Mouse (Mus musculus) midbrain, embryonic 16.5 days (tissue): Measurements from ENCODE around the gene Gpatch4. TPM values are rescaled to one million over a fixed set of nuclear protein-coding genes. Genes with fewer than 3 reads are reported as not detected.
A peak's percentile ranks its signal among the peaks of the same experiment; 100 is the strongest.

Experiments
- ATAC-seq: fragments of 200-750 bp; cut with Nextera tagmentation; 2 replicates; pipeline ENCODE4 v1.8.0; 2017; ENCODE audit warnings: moderate TSS enrichment
- H3K27ac ChIP-seq: fragments of 300-500 bp; sonication (generic); 2 replicates; pipeline ENCODE4 v1.5.1; 2014; ENCODE audit warnings: mild to moderate bottlenecking, low read length, mixed read lengths
- H3K27me3 ChIP-seq: fragments of 300-500 bp; sonication (generic); 2 replicates; pipeline ENCODE4 v1.6.1; 2014; ENCODE audit warnings: low read depth, low read length, mixed read lengths; ENCODE audit not compliant: control insufficient read depth, insufficient read depth
- H3K36me3 ChIP-seq: fragments of 300-500 bp; sonication (generic); 2 replicates; pipeline ENCODE4 v1.6.1; 2014; ENCODE audit warnings: mild to moderate bottlenecking, low read length, moderate library complexity, mixed read lengths; ENCODE audit not compliant: control insufficient read depth, insufficient read depth
- H3K4me1 ChIP-seq: fragments of 300-500 bp; sonication (generic); 2 replicates; pipeline ENCODE4 v1.6.1; 2014; ENCODE audit warnings: mild to moderate bottlenecking, low read length, mixed read lengths; ENCODE audit not compliant: control insufficient read depth, insufficient read depth
- H3K4me2 ChIP-seq: fragments of 300-500 bp; sonication (generic); 2 replicates; pipeline ENCODE4 v1.6.1; 2014; ENCODE audit warnings: mild to moderate bottlenecking, low read length, mixed read lengths
- H3K4me3 ChIP-seq: fragments of 300-500 bp; sonication (generic); 2 replicates; pipeline ENCODE4 v1.5.1; 2014; ENCODE audit warnings: low read depth, mild to moderate bottlenecking, low read length, moderate library complexity, mixed read lengths
- H3K9ac ChIP-seq: fragments of 300-500 bp; sonication (generic); 2 replicates; pipeline ENCODE4 v1.6.1; 2014; ENCODE audit warnings: low read depth, low read length, mixed read lengths
- H3K9me3 ChIP-seq: fragments of 300-500 bp; sonication (generic); replicated peaks from 2 replicates; pipeline ENCODE4 v1.6.1; 2014; ENCODE audit warnings: mild to moderate bottlenecking, low read length, mixed read lengths; ENCODE audit not compliant: control insufficient read depth, poor library complexity, severe bottlenecking
- WGBS: fragments of 180-500 bp; shearing (Covaris S2); extraction: QIAGEN DNeasy Blood & Tissue Kit; methylation state at CpG from one replicate; pipeline ENCODE4 v1.1.7; 2014; 5-methylcytosine and 5-hydroxymethylcytosine counted together
- polyA plus RNA-seq: library from polyadenylated mRNA; unstranded; fragments of >200 nt; fragmentation: Nextera tagmentation; extraction: Ambion mirVana; gene quantifications from 2 replicates; pipeline ENCODE4 v1.2.1, GENCODE M21; 2015

Gene Gpatch4
- polyA plus RNA-seq, 1 experiment from 2014 or later = 30.4 TPM

DNA sequence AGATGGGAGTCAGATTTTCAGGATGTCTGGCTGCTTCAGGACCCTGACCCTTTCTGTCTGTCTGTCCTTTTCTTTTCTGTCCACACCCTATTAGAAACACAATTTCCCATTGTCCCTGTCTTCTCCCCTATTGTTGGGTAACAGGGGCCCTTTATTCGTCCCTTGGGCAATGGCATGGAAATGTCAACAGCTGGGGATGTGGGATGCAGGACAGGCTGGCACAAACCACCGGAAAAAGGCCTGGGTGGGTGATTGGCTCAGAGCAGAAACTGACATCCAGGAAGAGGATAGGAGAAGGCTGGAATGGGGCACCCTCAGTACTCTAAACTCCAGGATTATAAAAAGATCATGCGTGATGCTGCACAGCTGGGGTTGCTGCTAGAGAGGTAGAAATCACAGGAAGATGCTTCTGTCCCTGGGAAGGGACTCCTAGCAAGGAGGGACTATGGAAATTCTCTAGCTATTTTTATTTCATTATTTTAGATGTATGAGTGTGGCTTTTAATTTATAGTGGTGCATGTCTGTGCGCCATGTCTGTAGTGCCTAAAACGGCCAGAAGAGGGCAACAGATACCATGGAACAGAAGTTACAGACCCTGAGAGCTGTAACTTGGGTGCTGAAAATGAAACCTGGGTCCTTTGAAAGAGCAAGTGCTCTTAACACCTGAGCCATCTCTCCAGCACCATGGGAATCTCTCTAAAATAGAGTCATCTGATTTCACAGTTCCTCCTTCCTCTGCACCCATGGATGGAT is 15.3 kb upstream of the Gpatch4 start, which contains the start of gene Hapln2:
TSS of gene Hapln2 (minus strand) at position 150 of the 753 bp plus-strand sequence.
- no peaks in the 10 kb centered on the region for H3K36me3 ChIP-seq
- H3K9me3 ChIP-seq = no peaks in the 10 kb centered on the region
- 47% methylated on average over 5 of the region's 5 CpGs for whole genome bisulfite sequencing
- H3K4me3 ChIP-seq = no peak within 1 kb of the TSS
- H3K4me1 ChIP-seq = peaks cover 11% of the 10 kb centered on the region; the same call in 1 of the 2 replicates
- peaks cover 43% of the 10 kb centered on the region for H3K27me3 ChIP-seq
- H3K4me2 ChIP-seq = no peak within 1 kb of the TSS
- ATAC-seq = no peak
- no peak within 1 kb of the TSS for H3K9ac ChIP-seq
- H3K27ac ChIP-seq = no peak within 1 kb of the TSS

DNA sequence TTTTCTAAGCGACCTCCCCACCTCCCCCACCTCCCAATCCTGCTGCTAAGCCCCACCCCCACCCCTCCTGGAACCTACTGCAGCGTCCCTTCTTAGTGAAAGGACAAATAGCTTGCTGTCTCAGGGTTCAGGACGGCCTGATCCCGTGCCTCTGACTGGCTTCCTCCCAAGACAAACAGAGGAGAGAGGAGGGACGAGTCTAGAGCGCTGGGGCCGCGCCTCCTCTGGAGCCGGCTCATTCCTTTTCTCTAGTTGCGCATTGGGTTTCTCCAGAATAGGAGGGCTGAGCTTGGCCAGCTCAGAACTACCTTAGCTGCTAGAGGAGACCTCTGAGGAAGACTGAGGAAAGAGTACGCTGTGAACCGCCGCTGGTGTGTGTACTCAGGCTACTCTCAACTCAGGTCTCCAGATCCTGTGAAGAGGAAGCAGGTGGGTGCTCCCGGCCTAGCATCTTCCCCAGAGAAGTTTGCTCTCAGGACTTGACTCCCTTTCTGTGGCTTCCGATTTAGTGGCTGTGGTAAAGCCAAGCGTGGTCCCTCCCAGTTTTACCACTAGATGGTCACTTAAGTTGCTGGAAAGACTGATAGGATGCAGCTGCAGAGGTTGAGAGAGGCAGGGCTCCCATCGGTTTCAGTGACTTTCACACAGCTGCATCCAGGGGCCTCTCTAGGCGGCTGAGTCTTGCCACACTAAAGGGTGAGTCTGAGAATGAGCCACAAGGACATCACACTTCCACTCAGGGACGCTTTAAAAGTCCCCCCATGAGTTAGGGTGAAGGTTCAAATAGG is 12.1 kb upstream of the Gpatch4 start:
- WGBS = 20% methylated on average over 19 of the region's 19 CpGs
- ATAC-seq = no peak
- Histone ChIP-seq H3K4me1 (no peaks in the 10 kb centered on the region), H3K4me2 (no peak overlapping the region), H3K27me3 (peaks cover 20% of the 10 kb centered on the region), H3K9ac (no peak overlapping the region), H3K36me3 (no peaks in the 10 kb centered on the region), H3K9me3 (no peaks in the 10 kb centered on the region), H3K27ac (no peak overlapping the region), H3K4me3 (no peak overlapping the region)

DNA sequence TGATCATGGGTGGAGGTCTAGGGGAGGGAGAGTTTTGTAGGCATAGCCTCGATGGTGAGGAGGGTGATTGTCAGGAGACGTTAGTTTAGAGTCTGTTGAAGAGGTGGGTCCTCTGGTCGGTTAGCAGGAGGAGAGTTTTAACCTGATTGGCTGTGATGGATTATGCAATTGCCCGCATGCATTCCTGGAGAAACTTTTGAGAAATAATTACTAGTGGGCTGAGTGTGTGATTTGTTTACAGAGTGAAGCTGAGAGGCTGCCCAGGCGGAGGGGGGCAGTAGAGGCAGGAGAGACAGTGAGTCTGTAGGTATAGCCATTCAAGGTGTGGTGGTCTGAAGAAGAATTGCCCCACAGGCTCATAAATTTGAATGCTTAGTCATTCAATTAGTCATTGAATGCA is 9.4 kb upstream of the Gpatch4 start:
- Histone ChIP-seq H3K36me3 (no peaks in the 10 kb centered on the region), H3K4me1 (no peaks in the 10 kb centered on the region), H3K9ac (no peak overlapping the region), H3K9me3 (no peaks in the 10 kb centered on the region), H3K27me3 (peaks cover 14% of the 10 kb centered on the region; the same call in 1 of the 2 replicates), H3K4me3 (no peak overlapping the region), H3K27ac (no peak overlapping the region), H3K4me2 (no peak overlapping the region)
- 76% methylated on average over 5 of the region's 5 CpGs for WGBS
- no peak for ATAC-seq

DNA sequence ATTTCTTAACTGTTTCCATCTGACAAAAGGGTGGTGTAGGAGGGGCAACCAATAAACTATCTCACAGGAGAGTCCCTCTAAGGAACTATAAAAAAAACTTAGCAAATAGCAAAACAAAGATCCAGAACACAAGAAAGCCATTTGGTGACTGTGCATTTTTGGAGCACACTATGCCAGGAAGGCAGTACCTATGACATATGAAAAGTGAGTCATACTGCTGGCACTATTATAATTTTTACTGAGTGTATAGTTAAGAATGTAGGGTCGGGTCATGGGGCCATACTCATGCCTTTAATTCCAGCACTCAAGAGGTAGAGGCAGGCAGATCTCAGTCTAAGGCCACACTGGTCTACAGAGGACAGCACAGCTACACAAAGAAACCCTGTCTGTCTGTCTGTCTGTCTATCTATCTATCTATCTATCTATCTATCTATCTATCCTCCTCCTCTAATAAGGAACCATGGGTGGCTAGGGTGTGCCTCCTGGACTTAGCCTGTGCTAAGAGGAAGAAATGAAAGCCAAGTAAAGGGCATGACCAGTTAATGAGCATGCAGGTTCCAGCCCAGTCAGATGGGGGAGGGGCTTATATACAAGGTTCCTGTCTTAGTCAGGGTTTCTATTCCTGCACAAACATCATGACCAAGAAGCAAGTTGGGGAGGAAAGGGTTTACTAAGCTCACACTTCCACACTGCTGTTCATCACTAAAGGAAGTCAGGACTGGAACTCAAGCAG is 7.2 kb upstream of the Gpatch4 start:
- H3K4me2 ChIP-seq = no peak overlapping the region
- 77% methylated on average over 1 of the region's 1 CpGs for WGBS
- ATAC-seq = no peak
- H3K36me3 ChIP-seq = no peaks in the 10 kb centered on the region
- H3K9me3 ChIP-seq = no peaks in the 10 kb centered on the region
- H3K27me3 ChIP-seq = peaks cover 17% of the 10 kb centered on the region
- H3K9ac ChIP-seq = no peak overlapping the region
- H3K4me3 ChIP-seq = no peak overlapping the region
- H3K4me1 ChIP-seq = no peaks in the 10 kb centered on the region
- no peak overlapping the region for H3K27ac ChIP-seq

DNA sequence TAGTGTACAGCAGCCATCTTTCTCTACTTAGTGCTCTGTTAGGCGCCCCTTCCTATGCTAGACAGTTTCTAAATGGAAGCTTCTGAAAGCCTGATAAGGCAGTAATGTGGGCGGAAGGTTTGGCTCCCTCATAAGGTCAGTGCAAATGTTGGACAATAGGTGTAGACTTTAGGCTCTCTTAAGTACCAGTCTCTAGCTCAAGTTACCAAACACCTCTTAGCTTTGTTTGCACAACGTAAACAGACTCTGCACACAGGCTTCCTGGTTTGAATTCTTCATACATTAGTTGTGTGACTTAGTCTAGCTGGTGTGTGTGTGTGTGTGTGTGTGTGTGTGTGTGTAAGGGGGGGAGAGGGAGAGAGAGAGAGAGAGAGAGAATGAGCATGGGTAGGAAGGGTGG is 6.6 kb downstream of the Gpatch4 start:
- Histone ChIP-seq H3K27ac (no peak overlapping the region), H3K9me3 (no peaks in the 10 kb centered on the region), H3K4me2 (no peak overlapping the region), H3K4me3 (no peak overlapping the region), H3K9ac (no peak overlapping the region), H3K36me3 (peaks cover 15% of the 10 kb centered on the region), H3K4me1 (peaks cover 4% of the 10 kb centered on the region), H3K27me3 (no peaks in the 10 kb centered on the region)
- WGBS = 89% methylated on average over 3 of the region's 3 CpGs
- ATAC-seq = no peak

DNA sequence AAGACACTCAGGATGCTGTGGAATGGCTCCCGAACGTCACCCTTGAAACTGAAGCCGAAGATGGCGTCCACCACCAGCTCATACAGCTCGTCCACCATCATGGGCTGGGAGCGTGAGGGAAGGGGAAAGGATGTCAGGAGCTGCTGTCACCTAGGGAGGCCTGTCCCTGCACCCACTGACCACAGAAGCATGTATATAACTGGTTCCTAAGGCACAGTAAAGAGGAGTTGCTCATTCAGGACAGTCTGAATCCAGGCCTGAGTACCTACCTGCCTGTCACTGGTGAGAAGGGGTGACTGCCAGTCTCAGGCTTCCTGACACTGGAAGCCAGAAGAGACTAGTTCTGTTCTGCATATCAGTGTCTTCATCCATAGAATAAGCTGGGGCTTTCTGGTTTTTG is 14.1 kb downstream of the Gpatch4 start:
- peak overlapping the region; percentile 89; the same call in 1 of the 2 replicates for H3K4me3 ChIP-seq
- WGBS = 83% methylated on average over 6 of the region's 6 CpGs
- no peak overlapping the region for H3K27ac ChIP-seq
- H3K36me3 ChIP-seq = peaks cover 19% of the 10 kb centered on the region
- peak overlapping the region; percentile 92; the same call in 1 of the 2 replicates for H3K9ac ChIP-seq
- no peaks in the 10 kb centered on the region for H3K27me3 ChIP-seq
- peaks cover 12% of the 10 kb centered on the region for H3K4me1 ChIP-seq
- peak overlapping the region; percentile 73 for H3K4me2 ChIP-seq
- no peak for ATAC-seq
- H3K9me3 ChIP-seq = no peaks in the 10 kb centered on the region

DNA sequence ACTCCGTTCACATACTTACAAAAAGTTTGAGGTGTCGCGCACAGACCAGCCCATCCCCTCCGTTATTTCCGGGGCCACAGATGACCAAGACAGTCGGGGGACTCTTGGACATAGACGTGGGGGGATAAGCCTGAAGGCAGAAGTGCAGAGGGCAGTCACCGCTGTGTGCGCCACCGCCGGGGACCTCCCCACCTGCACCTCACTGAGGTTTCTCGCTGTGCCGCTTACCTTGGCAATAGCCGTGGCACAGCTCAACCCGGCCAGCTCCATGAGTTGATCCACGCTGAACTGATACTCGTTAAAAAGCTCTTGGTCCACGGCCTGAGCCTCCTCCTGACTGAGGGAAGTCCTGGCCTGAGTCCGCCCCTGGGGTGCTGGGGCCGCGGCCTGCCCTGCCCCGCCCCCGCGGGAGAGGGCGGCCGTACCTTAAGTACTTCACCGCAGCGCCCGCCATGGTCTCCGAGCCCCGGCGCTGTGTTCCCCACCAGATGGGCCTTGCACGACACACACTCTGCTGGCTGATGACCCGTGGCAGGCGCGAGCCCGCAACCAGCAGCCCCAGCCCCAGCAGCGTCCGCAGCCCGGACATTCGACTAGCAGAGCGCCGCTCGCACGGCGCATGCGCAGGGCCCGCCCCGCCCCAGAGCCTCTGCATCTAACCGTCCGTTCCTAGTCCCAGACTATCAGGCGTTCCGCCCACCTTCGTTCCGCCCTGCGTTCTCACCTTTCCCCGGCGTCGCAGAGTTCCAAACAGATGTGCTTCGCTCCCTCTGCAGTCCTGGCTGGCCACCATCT is 15.2 kb downstream of the Gpatch4 start, which contains the start of gene Naxe:
TSS of gene Naxe (minus strand) at position 594 of the 795 bp plus-strand sequence.
- under 1% methylated on average over 48 of the region's 60 CpGs for WGBS
- Histone ChIP-seq H3K9ac (peak within 1 kb of the TSS; percentile 92), H3K4me2 (peak within 1 kb of the TSS; percentile 73), H3K27me3 (no peaks in the 10 kb centered on the region), H3K4me1 (peaks cover 12% of the 10 kb centered on the region), H3K27ac (peak within 1 kb of the TSS; percentile 76), H3K36me3 (peaks cover 11% of the 10 kb centered on the region), H3K9me3 (no peaks in the 10 kb centered on the region), H3K4me3 (peak within 1 kb of the TSS; percentile 89)
- ATAC-seq = peak; percentile 95

DNA sequence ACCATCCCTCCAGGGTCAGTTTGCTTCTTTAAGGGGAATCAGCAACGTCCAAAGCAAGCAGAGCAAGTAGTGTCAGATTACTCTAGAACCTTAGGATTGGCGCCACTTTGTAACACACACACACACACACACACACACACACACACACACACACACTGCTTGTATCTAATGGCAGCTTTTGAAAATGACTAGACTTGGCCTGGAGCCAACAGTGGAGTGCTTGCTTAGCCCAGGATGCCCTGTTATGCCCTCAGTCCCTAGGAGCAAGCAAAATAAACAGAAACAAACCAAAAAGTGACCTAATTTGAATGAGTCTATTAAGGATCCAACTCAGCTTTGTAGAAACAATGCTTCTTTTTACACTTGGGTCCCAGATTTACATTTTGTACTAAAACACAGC is 25.5 kb downstream of the Gpatch4 start:
- H3K4me3 ChIP-seq = no peak overlapping the region
- H3K9me3 ChIP-seq = no peaks in the 10 kb centered on the region
- no peak overlapping the region for H3K4me2 ChIP-seq
- no peaks in the 10 kb centered on the region for H3K27me3 ChIP-seq
- no peaks in the 10 kb centered on the region for H3K4me1 ChIP-seq
- 32% methylated on average over 2 of the region's 2 CpGs for WGBS
- no peak overlapping the region for H3K27ac ChIP-seq
- H3K36me3 ChIP-seq = no peaks in the 10 kb centered on the region
- H3K9ac ChIP-seq = no peak overlapping the region
- no peak for ATAC-seq
